Mouse (Mus musculus) embryonic facial prominence, embryonic 14.5 days (tissue): Measurements from ENCODE around the gene Ddx51. TPM values are rescaled to one million over a fixed set of nuclear protein-coding genes. Genes with fewer than 3 reads are reported as not detected.

Experiments
- ATAC-seq: fragments of 200-750 bp; cut with Nextera tagmentation; 2 replicates; pipeline ENCODE4 v1.8.0; 2017; ENCODE audit warnings: low read depth, moderate number of reproducible peaks, moderate TSS enrichment
- DNase-seq: peaks from one replicate; pipeline ENCODE4 v3.0.0-alpha.2; 2015; ENCODE audit warnings: low spot score
- H3K27ac ChIP-seq: fragments of 300-500 bp; sonication (generic); replicated peaks from 2 replicates; pipeline ENCODE4 v1.5.1; 2014; ENCODE audit warnings: low read depth, mild to moderate bottlenecking, low read length, moderate library complexity
- H3K27me3 ChIP-seq: fragments of 300-500 bp; sonication (generic); replicated peaks from 2 replicates; pipeline ENCODE4 v1.6.1; 2014; ENCODE audit warnings: low read length; ENCODE audit not compliant: control insufficient read depth, insufficient read depth
- H3K36me3 ChIP-seq: fragments of 300-500 bp; sonication (generic); 2 replicates; pipeline ENCODE4 v1.6.1; 2014; ENCODE audit warnings: low read length, mixed read lengths; ENCODE audit not compliant: control insufficient read depth, insufficient read depth
- H3K4me1 ChIP-seq: fragments of 300-500 bp; sonication (generic); 2 replicates; pipeline ENCODE4 v1.6.1; 2014; ENCODE audit warnings: antibody characterized with exemption, low read length; ENCODE audit not compliant: control insufficient read depth, insufficient read depth
- H3K4me2 ChIP-seq: fragments of 300-500 bp; sonication (generic); 2 replicates; pipeline ENCODE4 v1.6.1; 2014; ENCODE audit warnings: low read depth, mild to moderate bottlenecking, low read length, moderate library complexity, mixed read lengths
- H3K4me3 ChIP-seq: fragments of 300-500 bp; sonication (generic); 2 replicates; pipeline ENCODE4 v1.5.1; 2014; ENCODE audit warnings: low read depth, mild to moderate bottlenecking, low read length
- H3K9ac ChIP-seq: fragments of 300-500 bp; sonication (generic); 2 replicates; pipeline ENCODE4 v1.6.1; 2014; ENCODE audit warnings: low read depth, mild to moderate bottlenecking, low read length, moderate library complexity, mixed read lengths
- H3K9me3 ChIP-seq: fragments of 300-500 bp; sonication (generic); 2 replicates; pipeline ENCODE4 v1.6.1; 2016; ENCODE audit warnings: low read length; ENCODE audit not compliant: control insufficient read depth
- WGBS: fragments of 180-500 bp; shearing (Covaris S2); extraction: QIAGEN DNeasy Blood & Tissue Kit; methylation state at CpG from one replicate; pipeline ENCODE4 v1.1.7; 2014; 5-methylcytosine and 5-hydroxymethylcytosine counted together
- microRNA-seq: library from miRNA; unstranded; fragments of <30 nt; microRNA quantifications from one replicate; pipeline ENCODE4, GENCODE M21; 2016; ENCODE audit warnings: borderline number of aligned reads
- polyA plus RNA-seq: library from polyadenylated mRNA; unstranded; fragments of >200 nt; fragmentation: Nextera tagmentation; extraction: Ambion mirVana; gene quantifications from 2 replicates; pipeline ENCODE4 v1.2.1, GENCODE M21; 2014

Gene Ddx51
- polyA plus RNA-seq, 1 experiment from 2014 or later = 24.2 TPM

DNA sequence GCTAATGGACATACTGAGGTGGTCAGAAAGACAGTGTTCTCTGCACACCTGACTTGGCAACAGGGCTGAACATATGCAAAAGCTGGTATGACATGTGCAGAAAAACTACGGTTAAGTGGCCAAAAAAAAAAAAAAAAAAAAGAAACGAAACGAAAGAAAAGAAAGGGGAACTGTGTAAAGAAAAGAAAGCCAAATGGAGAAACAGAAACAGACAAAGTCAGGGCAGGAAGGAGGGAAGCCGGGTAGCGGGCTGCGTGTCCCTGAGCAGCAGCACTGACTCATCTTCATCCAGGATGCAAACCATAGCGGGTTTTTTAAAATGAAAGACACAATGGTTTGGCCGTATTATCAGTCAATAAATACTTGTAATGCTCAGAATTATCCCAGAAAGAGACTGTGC, 28.8 kb downstream of the Ddx51 start:
- no peaks in the 10 kb centered on the region for H3K4me1 ChIP-seq
- 92% methylated on average over 8 of the region's 8 CpGs for WGBS
- no peak for DNase-seq

DNA sequence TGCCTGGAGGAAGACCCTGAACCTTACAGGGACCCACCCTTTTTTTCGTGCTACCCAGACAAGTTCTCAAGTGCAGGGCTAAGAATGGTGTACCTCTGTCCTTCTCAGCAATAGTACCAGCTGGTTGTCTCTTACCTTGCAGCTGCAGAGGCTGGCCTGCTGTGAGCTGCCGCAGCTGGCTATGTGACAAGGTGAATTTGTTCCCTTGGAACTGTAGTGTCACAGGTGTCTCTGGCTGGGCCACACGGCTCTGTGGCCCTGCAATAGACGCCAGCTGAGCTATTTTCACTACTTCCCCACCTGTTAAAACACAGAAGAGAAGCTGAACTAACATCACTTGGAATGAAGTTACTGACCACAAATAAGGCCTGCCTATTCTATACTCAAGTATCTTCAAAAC, 45.4 kb downstream of the Ddx51 start:
- no peak for ATAC-seq
- 88% methylated on average over 4 of the region's 4 CpGs for whole genome bisulfite sequencing
- peaks cover 95% of the 10 kb centered on the region for H3K36me3 ChIP-seq

More for the DNA sequence above, 28.8 kb downstream of the Ddx51 start:
- Histone ChIP-seq H3K9me3 (no peaks in the 10 kb centered on the region), H3K27me3 (no peaks in the 10 kb centered on the region), H3K9ac (no peak overlapping the region), H3K36me3 (peaks cover 95% of the 10 kb centered on the region), H3K4me3 (no peak overlapping the region), H3K4me2 (no peak overlapping the region), H3K27ac (no peak overlapping the region)
- ATAC-seq = no peak

DNA sequence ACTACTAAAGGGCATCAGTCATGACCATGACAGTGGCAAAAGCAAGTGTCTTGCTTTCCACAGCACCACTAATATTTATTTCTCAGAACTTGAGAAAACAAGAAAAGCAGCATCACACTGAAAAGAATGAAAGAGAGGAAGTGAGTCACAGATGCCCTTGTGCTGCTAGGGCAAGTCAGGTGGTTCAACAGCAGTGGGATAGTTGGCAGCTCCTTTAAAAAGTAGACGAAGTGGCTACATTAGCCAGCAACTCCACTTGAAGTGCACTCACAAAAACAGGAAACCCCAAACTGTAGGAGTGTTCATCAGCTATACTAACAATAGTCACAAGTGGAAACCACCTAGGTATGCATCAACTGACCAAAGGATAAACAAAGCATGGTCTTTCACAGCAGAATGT, 50.8 kb downstream of the Ddx51 start:
- H3K27ac ChIP-seq = no peak overlapping the region
- 94% methylated on average over 1 of the region's 1 CpGs for WGBS
- no peak for ATAC-seq
- H3K9me3 ChIP-seq = no peaks in the 10 kb centered on the region
- H3K4me1 ChIP-seq = no peaks in the 10 kb centered on the region
- H3K36me3 ChIP-seq = peaks cover 97% of the 10 kb centered on the region
- no peak overlapping the region for H3K4me3 ChIP-seq
- H3K27me3 ChIP-seq = no peaks in the 10 kb centered on the region
- H3K4me2 ChIP-seq = no peak overlapping the region
- no peak overlapping the region for H3K9ac ChIP-seq
- DNase-seq = no peak

More for the DNA sequence above, 45.4 kb downstream of the Ddx51 start:
- Histone ChIP-seq H3K9me3 (no peaks in the 10 kb centered on the region), H3K4me1 (no peaks in the 10 kb centered on the region), H3K27ac (no peak overlapping the region), H3K27me3 (no peaks in the 10 kb centered on the region), H3K9ac (no peak overlapping the region), H3K4me2 (no peak overlapping the region), H3K4me3 (no peak overlapping the region)
- DNase-seq = no peak

DNA sequence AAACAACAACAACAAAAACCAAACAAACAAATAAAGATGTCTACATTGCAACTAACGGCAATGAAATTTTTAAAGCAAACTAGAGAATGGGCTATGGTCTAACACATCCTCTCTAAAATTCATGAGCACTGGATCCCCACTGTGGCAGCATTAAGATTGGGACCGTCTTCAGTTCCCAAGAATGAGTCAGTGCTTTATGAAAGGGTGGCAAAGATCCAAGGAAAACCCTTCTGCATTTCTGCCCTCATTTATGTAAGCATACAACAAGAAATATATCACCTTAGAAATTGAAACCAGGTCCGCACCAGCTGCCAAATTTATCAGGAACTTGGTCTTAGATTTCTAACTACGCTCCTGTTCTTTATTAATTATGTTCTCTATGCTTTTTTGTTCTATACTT, 56.0 kb downstream of the Ddx51 start:
- Histone ChIP-seq H3K36me3 (peaks cover 90% of the 10 kb centered on the region), H3K27ac (no peak overlapping the region)

More for the DNA sequence above, 56.0 kb downstream of the Ddx51 start:
- WGBS = 80% methylated on average over 4 of the region's 4 CpGs
- H3K4me2 ChIP-seq = no peak overlapping the region
- no peak overlapping the region for H3K9ac ChIP-seq
- ATAC-seq (no peak), DNase-seq (peak; percentile 2)
- no peak overlapping the region for H3K4me3 ChIP-seq
- H3K9me3 ChIP-seq = no peaks in the 10 kb centered on the region
- no peaks in the 10 kb centered on the region for H3K4me1 ChIP-seq
- no peaks in the 10 kb centered on the region for H3K27me3 ChIP-seq

Small RNA genes lying within 50 kb of the gene (microRNA-seq; reads per million reads assigned to microRNA genes)
- 0.50 reads per million for gene Mir7026

Other genes with a start within 250 kb of the Ddx51 start
- 14.6 and 14.7 TPM in 2 replicates for gene Fbrsl1, start 204.9 kb upstream of the Ddx51 start, polyA plus RNA-seq
- gene Galnt9, start 109.1 kb upstream of the Ddx51 start, polyA plus RNA-seq = 1.6 and 2.5 TPM in 2 replicates
- 36.6 and 38.9 TPM in 2 replicates for gene Noc4l, start within 50 bp of the Ddx51 start, polyA plus RNA-seq
- gene Ep400, start 117.3 kb downstream of the Ddx51 start, polyA plus RNA-seq = 35.6 and 36.0 TPM in 2 replicates
- gene Pus1, start 127.2 kb downstream of the Ddx51 start, polyA plus RNA-seq = 20.8 and 23.1 TPM in 2 replicates
- gene Ulk1, start 156.6 kb downstream of the Ddx51 start, polyA plus RNA-seq = 25.9 and 29.9 TPM in 2 replicates
- gene Hscb, start 186.3 kb downstream of the Ddx51 start, polyA plus RNA-seq = 19.6 TPM in 2 replicates
- 14.1 and 14.6 TPM in 2 replicates for gene Chek2, start 186.5 kb downstream of the Ddx51 start, polyA plus RNA-seq
- gene Ttc28, start 226.4 kb downstream of the Ddx51 start, polyA plus RNA-seq = 17.4 and 19.0 TPM in 2 replicates